Mouse (Mus musculus) lung, postnatal 25 days (tissue): ENCODE data around the gene Hmgcr.

Experiments used
- DNase-seq: peaks from one replicate; pipeline ENCODE4 v3.0.0; 2022; ENCODE audit warnings: low spot score

Gene Hmgcr

GRCm38 (mm10) chr13:96670406-96671077 lies at the start of gene Hmgcr:
TSS of gene Hmgcr (minus strand) at chr13:96670936.
- peak; percentile 98 for DNase-seq

- DNase-seq = no peak
Measured at GRCm38 (mm10) chr13:96720003-96720402, 49.3 kb upstream of the Hmgcr start.

GRCm38 (mm10) chr13:96717821-96718220 lies 47.1 kb upstream of the Hmgcr start:
- no peak for DNase-seq

GRCm38 (mm10) chr13:96716311-96716710 lies 45.6 kb upstream of the Hmgcr start:
- DNase-seq = no peak

- DNase-seq = no peak
Measured at GRCm38 (mm10) chr13:96709269-96710233, 38.8 kb upstream of the Hmgcr start.

GRCm38 (mm10) chr13:96702567-96703278 lies 32.0 kb upstream of the Hmgcr start:
- peak; percentile 23 for DNase-seq

- peak; percentile 59 for DNase-seq
Measured at GRCm38 (mm10) chr13:96697805-96698586, 27.3 kb upstream of the Hmgcr start.

GRCm38 (mm10) chr13:96695428-96695827 lies 24.7 kb upstream of the Hmgcr start:
- DNase-seq = no peak

GRCm38 (mm10) chr13:96689901-96690300 lies 19.2 kb upstream of the Hmgcr start:
- no peak for DNase-seq

GRCm38 (mm10) chr13:96687261-96687660 lies 16.5 kb upstream of the Hmgcr start:
- DNase-seq = no peak

- no peak for DNase-seq
Measured at GRCm38 (mm10) chr13:96684779-96685178, 14.0 kb upstream of the Hmgcr start.

- DNase-seq = no peak
Measured at GRCm38 (mm10) chr13:96681088-96681620, 10.4 kb upstream of the Hmgcr start.

- DNase-seq = no peak
Measured at GRCm38 (mm10) chr13:96680163-96681087, 9.7 kb upstream of the Hmgcr start.

GRCm38 (mm10) chr13:96678616-96679015 lies 7.9 kb upstream of the Hmgcr start:
- no peak for DNase-seq

GRCm38 (mm10) chr13:96677071-96677470 lies 6.3 kb upstream of the Hmgcr start:
- no peak for DNase-seq

GRCm38 (mm10) chr13:96675756-96676155 lies 5.0 kb upstream of the Hmgcr start:
- DNase-seq = no peak

GRCm38 (mm10) chr13:96673817-96674216 lies 3.1 kb upstream of the Hmgcr start:
- no peak for DNase-seq

- DNase-seq = no peak
Measured at GRCm38 (mm10) chr13:96672276-96672675, 1.5 kb upstream of the Hmgcr start.

GRCm38 (mm10) chr13:96671906-96672234 lies 1.1 kb upstream of the Hmgcr start:
- DNase-seq = no peak
